Mouse (Mus musculus): Measurements from ENCODE around the gene 9530077C05Rik.
"Not testable (repeated sequence)": the region's sequence is repeated elsewhere in the genome, so short reads cannot be mapped to it uniquely, and the experiment has no call there.

The 9530077C05Rik gene

DNA sequence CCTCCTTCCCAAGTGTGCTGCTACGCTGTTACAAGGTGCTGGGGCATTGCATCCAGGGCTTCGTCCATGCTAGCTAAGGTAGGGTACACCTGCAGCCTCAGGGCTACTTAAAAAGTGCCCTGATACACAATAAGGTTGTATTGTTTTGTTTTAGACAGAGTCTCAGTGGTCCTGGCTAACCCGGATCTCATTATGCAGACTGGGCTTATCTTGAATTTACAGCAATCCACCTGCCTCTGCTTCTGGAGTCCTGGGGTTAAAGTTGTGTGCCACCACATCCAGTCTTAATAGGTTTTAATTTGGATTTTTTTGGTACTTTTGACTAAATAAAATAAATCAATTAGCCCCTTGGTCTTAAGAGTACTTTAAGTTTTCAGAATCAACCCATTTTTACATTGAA, 8.6 kb downstream of the 9530077C05Rik start:
- no peak for DNase-seq (ENCODE audit: low spot score in 2 of 2)

DNA sequence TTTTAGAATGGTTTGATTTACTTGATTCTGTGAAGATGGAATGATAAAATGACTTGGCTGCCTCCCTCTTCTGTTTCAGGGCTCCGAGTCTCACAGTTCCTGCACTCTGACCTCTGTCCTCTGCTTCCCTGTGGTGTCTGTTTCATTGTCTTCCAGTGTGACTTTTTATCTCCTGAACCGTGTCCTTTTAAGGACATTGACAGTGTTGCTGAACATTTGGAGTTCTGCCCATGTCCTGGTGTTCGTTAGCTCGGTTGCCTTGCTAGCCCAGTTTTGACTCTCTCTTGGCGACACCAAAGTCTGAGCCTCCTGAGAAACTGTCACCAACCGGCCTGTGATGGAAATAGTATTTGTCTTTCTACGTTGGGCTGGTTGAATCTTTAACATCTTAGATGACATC, 9.2 kb downstream of the 9530077C05Rik start:
- no peak for DNase-seq (ENCODE audit: low spot score in 2 of 2)

DNA sequence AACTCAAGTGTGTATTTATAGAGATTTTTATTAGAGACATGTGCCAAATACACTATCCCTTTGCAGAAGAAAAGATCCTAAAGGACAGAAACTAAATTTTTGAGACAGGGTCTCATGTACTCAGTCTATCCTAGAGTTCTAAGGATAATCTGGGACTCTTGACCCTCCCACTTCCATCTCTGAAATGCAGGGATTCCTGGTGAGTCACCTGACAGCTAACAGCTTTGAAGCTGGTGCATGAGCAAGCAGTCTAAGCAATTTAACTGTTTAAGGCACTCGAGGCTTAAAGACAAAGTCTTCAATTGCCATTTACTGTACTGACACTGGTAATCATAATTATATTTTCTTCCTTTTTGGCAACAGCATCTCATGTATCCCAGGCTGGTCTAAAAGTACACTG, 11.2 kb downstream of the 9530077C05Rik start:
- no peak for DNase-seq (ENCODE audit: low spot score in 2 of 2)

DNA sequence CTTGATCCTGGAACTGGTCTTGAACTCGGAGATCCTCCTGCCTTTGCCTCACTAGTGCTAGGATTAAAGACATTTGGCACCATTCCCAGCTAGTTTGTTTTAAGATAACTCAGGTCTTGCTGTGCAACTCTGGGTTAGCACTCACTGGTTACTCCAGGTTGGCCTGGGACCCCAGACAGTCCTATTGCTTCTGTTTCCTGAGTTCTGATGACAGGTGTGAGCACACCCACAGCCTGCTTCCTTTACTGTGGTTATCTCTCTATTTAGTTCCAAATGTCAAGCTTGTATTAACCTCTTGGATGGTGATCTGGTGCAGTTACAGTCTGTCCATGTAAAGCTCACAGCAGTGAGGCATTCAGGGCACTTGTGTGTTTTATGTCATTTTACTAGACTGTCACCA, 12.2 kb downstream of the 9530077C05Rik start:
- DNase-seq (ENCODE audit: low spot score in 2 of 2): no peak

DNA sequence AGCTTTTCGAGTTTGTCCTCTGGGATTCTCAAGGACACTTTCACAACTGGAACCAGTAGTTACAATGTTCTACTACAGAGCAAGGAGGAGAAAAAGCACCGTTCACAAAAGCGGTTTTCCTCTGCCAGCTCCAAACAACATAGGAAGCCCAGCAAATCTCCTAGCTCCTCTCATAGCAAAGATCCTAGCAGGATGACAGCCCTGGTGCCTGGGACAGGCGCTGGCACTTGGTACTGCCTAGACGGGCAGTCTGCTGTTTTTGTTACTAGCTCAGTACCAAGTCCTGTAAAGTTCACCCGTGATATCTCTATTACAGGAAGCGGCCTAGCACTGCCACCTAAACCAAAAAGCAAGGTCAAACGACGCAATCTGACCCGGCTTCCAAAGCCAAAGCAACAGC, 12.9 kb downstream of the 9530077C05Rik start:
- DNase-seq (ENCODE audit: low spot score in 2 of 2): no peak

DNA sequence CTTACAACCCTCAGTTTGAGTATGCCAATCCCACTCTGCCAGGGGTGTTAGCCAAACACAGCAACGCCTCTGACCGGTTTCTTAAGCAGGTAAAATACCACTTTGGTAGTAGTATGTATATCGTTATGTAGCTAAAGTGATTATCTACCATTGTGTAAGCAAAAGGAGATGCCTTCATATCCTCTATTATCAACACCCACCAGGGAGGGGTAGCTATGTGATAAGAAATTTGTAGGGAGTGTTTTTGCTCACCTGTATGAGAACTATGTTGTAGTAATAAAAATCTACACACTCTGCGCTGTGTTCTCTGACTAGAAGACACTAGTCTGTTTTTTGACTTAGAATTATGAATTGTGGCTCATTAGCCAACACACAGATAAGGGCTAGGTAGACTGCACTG, 13.4 kb downstream of the 9530077C05Rik start:
- no peak for DNase-seq (ENCODE audit: low spot score in 2 of 2)

DNA sequence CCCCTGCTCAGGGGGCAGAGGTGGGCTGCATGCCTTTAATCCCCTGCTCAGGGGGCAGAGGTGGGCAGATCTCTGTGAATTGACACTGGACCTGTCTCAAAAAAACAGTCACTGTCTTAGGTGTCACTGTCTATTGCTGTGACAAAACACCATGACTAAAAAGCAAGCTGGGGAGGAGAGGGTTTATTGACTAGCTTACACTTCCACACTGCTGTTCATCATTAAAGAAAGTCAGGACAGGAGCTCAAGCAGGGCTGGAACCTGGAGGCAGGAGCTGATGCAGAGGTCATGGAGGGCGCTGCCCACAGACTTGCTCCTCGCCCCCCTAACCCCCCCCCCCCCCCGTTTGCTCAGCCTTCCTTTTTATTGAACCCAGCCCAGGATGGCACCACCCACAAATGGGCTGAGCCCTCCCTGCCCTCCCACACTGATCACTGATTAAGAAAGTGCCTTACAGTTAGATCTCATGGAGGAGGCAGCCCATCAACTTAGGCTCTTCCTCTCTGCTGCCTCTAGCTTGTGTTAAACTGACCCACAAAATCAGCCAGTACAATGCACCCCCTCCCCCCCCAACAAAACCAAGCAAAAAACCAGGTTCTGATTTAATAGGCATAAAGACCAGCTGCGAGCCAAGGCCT, 16.8 kb downstream of the 9530077C05Rik start:
- DNase-seq (ENCODE audit: low spot score in 2 of 2): no peak

DNA sequence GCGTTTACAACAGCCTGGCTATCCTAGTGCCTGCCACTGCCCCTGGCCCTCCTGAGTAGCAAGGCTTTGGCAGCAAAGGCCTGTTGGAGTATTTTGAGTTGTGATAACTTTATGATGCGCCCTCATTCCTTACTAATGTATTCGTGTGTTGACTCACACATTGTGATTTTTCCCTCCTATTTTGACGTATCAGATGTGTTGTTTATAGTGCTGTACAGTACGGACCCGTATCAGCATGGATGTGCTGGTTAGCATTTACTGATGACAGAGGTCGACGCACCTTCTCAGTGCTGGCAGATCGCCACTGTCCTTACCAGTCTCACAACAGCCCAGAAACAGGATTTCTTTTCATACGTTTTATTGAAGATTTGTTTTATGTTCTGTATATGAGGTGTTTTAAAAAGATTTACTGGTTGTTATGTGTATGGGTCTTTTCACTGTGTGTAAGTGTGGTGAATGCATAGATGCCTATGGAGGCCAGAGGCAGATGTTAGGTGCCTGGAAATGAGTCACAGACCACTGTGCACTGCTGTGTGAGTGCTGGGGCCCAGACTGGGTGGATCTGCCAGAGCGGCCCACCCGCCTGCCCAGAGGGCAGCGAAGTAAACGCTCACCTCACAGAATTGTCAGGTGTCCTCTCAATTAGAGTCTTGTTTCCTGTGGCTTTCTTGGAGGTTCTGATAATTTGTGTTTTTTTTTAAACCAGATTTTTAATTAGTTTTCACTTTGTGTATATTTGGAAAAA, 17.5 kb downstream of the 9530077C05Rik start:
- DNase-seq (ENCODE audit: low spot score in 2 of 2): no peak

DNA sequence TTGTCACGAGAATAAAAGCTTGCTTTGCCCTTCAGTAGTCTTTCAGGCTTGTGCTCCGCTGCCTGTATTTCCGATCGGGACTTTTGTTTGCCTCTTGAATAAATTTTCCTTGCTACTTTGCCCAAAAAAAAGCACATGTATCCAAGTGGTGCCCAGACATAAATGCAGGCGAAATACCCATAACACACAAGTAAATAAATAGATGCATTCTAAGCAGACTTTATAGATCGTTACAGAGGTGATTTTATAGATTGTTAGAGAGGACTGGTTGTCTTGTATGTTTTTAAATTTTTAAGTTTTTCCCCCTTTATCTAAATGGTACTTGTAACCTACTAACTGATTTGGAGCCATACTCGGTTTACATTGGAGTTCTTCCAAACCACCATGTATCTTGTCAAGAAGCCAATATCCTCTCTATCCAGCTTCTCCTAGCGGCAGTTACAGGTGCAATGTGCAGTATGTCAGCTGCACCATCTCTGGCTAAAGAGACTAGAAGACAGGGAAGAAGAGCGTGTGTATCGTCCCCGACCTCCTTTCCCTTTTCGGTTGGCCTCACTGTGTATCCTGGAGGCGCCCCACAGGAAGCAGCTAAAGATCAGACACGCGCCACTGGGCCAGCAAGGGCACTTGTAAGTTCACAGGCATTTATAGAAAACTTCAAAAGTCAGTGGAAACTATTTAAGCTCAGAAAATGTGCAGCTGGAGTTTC, 18.4 kb downstream of the 9530077C05Rik start:
- no peak for DNase-seq (ENCODE audit: low spot score in 2 of 2)

DNA sequence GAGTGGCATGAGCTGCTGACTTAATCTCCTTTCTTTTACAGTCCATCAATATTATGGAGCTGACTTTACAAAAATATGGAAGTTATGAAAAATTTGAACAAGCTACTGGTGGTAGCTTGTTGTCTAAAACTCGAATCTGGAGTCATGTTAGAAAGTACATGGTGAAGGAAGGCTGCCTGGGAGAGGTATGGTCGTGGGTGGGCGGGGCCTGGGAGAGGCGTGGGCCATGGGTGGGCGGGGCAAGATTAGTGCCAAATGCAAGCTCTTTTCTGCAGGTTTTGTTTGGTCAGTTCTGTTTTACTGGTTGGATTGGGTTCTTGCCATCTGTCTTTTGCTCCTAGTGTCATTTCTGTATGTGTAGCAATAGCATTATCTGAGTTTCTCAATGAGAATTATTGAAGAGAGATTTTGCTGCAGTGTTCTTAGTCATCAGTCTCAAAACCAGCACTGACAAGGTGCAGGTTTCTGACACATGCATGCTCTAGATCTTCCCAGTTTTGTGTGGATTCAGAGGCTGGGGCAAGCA, 19.1 kb downstream of the 9530077C05Rik start:
- no peak for DNase-seq (ENCODE audit: low spot score in 2 of 2)

DNA sequence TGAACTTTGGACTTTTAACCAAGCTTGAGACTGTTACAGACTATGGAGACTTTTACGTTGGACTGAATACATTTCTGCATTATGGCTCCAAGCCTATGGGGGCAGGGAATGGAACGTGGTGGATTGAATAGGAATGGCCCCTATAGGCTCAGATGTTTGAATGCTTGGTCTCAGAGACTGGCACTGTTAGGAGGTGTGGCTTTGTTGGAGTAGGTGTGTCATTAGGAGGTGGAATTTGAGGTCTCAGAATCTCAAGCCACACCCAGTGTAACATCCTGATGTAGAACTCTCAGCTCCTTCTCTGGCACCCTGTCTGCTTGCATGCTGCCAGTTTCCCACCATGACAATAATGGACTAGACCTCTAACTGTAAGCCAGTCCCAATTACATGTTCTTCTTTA, 21.9 kb downstream of the 9530077C05Rik start:
- no peak for DNase-seq (ENCODE audit: low spot score in 2 of 2)

DNA sequence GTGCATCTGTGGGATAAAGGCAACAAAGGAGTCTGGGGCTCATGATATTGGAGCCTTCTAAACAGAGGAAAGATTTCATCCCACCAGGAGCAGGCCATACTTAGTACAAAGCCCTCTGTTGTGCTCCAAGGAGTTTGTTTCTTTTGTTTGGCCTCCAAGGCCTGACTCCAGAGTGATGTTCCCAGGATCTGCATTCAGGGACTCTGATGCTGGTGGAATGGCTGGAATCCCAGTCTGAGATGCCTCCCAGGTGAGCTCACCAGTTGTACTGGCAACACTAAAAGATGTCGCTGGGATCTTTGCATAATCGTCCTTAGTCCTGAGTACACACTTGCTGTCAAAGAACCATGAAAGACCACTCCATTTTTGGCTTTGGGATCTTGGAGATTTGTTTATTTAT, 22.8 kb downstream of the 9530077C05Rik start:
- DNase-seq (ENCODE audit: low spot score in 2 of 2): no peak

DNA sequence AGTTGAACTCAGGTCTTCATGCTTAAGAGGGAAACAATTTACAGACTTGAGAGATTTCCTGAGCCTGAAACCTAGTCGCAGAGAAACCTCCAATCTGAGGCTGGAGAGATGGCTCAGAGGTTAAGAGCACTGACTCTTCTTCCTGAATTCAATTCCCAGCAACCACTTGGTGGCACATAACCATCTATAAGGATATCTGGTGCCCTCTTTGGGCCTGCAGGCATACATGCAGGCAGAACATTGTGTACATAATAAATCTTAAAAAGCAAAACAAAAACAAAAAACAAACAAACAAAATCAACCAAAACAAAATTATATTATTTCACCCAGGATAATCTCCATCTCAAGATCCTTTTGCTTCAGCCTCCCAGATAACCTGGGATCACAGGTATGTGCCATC, 27.5 kb downstream of the 9530077C05Rik start:
- DNase-seq (ENCODE audit: low spot score in 2 of 2): no peak

DNA sequence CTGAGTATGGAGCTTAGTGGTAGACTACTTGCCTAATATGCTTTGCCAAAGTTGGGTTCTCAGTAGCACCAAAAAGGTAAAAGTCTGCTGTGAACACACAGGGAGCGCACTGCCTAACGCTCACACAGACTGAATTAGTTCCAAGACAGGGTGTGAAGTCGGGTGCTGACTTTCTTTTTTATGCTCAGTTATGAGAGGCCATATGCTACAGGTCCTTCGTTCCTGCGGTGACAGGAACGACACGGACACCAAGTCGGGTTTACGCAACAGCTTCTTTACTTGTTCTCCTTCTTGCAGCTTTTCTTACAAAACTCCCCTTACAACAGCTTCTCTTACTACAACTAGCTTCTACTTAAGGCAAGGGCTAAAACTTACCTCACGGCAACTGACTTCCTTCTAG, 31.8 kb downstream of the 9530077C05Rik start:
- DNase-seq (ENCODE audit: low spot score in 2 of 2): no peak

DNA sequence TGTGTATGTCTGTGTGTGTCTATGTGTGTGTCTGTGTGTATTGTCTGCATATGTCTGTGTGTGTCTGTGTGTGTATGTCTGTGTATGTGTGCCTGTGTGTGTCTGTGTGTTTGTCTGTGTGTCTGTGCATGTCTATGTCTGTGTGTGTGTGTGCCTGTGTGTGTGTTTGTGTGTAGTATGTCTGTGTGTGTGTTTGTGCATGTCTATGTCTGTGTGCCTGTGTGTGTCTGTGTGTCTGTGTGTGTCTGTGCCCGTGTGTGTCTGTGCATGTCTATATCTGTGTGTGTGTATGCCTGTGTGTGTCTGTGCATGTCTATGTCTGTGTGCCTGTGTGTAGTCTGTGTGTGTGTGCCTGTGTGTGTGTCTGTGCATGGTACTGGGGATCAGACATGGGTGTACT, 33.8 kb downstream of the 9530077C05Rik start:
- no peak for DNase-seq (ENCODE audit: low spot score in 2 of 2)

DNA sequence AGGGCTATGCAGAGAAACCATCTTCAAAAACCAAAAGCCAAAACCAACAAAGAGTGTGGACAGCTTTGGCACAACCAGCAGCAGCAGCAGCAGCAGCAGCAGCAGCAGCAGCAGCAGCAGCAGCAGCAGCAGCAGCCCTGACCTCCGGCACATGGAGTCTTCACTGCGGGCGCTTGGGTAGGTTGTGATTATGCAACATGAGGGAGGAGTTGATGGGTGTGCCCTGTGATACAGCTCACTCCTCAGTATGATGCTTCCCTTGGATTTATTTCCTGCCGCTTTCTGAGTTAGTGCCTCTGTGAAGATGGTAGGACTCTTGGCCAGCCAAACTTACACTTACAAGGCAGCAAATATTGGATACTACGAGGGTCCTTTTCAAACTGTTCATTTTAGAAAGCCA, 35.9 kb downstream of the 9530077C05Rik start:
- DNase-seq (ENCODE audit: low spot score in 2 of 2): no peak

DNA sequence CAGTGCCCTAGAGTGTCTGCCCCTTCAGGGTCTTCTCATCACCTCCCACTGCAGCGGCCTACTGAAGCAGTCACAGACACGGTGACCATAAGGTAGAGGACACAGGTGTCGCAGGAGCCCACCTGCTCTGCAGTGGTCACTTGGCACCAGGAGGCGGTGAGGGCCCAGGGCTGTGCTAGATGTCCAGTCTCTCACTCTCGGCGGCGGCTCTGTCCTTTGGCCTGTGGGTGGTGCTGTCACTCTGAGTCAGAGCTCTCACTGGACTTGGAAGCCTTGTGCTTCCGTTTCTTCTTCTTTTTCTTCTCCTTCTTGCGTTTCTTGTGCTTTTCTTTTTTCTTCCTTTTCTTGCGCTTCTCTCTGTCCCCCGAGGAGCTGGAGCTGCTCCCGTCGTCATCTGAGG, 37.1 kb downstream of the 9530077C05Rik start:
- DNase-seq (ENCODE audit: low spot score in 2 of 2): no peak

DNA sequence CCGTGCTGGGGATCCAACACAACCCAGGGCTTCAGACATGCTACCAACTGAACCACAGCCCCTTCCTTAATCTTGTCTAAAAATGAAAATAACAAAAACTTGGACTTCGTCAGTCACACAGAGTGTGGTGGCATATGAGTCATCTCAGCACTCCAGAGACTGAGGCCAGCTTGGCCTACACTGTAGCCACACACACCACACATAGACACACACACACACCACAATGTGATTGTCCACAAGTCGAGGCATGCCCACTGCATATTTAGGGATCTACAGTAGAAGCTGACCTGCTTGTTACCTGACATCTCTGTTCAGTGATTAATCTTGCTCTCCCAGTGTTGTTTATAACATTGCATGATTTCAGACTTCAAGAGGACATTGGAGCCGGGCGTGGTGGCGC, 37.9 kb downstream of the 9530077C05Rik start:
- DNase-seq (ENCODE audit: low spot score in 2 of 2): no peak

DNA sequence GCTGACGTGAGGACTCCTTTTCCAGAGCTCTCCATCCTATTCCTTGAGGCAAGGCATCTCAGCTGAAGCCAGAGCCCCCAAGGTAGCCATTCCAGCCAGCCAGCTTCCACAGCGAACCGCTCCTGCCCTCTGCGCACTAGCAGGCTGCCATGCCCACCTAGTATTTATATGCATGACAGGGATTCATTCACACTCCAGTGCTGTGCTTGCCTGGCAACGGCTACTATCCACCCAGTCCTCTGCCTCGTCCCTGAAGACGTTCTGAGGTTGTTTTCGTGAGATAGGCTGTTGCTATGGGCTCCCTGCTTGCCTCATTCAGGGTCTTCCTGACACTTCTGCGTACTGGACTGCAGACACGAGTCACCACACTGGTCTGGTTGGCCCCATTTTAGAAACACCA, 41.4 kb downstream of the 9530077C05Rik start:
- no peak for DNase-seq (ENCODE audit: low spot score in 2 of 2)

DNA sequence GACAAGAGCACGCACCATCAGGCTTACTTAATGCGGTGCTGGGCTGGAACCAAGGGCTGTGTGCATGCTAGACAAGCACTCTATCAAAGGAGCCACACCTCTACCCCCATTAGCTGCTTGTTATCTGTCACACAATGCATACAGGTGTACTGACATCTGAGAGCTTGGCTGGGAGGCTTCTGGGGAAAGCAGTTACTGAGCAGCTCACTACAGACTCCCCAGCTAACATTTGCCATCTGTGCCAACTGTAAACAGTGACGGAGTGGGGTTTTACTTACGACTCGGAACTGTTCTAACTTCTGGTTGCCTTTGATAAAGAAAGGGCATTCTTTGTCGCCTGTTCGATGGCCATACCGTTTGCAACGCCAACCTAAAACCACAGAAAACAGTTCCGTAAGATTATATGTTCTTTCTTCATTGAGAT, 42.2 kb downstream of the 9530077C05Rik start:
- DNase-seq (ENCODE audit: low spot score in 2 of 2): no peak

DNA sequence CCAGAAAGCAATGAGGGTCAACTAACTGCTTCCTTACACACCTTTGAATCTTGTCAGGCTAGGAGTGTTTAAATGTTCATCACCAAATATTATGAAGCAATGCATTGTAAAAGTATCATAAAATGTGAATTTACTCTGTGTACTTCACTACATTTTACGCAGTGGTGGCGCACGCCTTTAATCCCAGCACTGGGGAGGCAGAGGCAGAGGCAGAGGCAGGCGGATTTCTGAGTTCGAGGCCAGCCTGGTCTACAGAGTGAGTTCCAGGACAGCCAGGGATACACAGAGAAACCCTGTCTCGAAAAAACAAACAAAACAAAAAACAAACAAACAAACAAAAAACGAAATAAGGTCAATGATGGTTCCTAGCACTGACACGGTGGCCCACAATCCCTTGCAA, 42.7 kb downstream of the 9530077C05Rik start, which contains the start of gene Gm17545:
Gene Gm17545, plus strand, starts transcription at position 301 of the 400 bp plus-strand sequence.
- DNase-seq (ENCODE audit: low spot score in 2 of 2): not testable (repeated sequence)

DNA sequence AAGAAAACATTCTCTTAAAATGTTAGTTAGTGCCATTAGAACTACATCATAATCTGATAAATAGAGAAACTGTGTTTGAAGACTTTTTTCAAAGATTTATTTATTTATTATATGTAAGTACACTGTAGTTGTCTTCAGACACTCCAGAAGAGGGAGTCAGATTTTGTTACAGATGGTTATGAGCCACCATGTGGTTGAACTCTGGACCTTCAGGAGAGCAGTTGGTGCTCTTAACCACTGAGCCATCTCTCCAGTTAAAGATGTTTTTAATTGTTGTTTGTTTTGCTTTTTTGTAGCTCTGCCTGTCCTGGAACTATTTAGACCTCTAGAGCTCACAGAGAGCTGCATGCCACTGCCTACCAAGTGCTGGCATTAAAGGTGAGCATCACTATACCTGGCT, 43.7 kb downstream of the 9530077C05Rik start:
- no peak for DNase-seq (ENCODE audit: low spot score in 2 of 2)
